Mouse (Mus musculus): ENCODE measurements around the gene Zdhhc16.
A peak's percentile ranks its signal among the peaks of the same experiment; 100 is the strongest.

GRCm38 (mm10) chr19:41980819-41981594 lies 47.7 kb downstream of the Zdhhc16 start, which contains the start of gene Mms19:
- TF ChIP-seq POLR2A (IDR thresholded peaks at IDR 0.05; ENCODE audit: insufficient read depth, low read depth, low read length) (peak; percentile 72), CTCF (IDR thresholded peaks at IDR 0.05; ENCODE audit: insufficient read depth, low read depth, low read length) (no peak; the same call in 1 of the 2 replicates)
